Mouse (Mus musculus): ENCODE results near the gene Rps6kb1.

- no peak for TF ChIP-seq POLR2A (IDR thresholded peaks at IDR 0.05; ENCODE audit: extremely low read depth, insufficient read depth, low read length)
- TF ChIP-seq CTCF (IDR thresholded peaks at IDR 0.05; ENCODE audit: extremely low read depth, insufficient read depth, low read length): no peak
Measured at GRCm38 (mm10) chr11:86585598-86585984, 41.0 kb upstream of the Rps6kb1 start.

Measured in cortical plate, adult 2 months (tissue).